Mouse (Mus musculus) kidney, adult 2 months (tissue): Measurements from ENCODE around the gene Esam.

Source experiments
- CTCF ChIP-seq: fragments of 200-500 bp; conservative IDR thresholded peaks from 2 replicates; pipeline ENCODE4 v1.5.1; 2011; ENCODE audit warnings: low read depth, mild to moderate bottlenecking, control low read depth, low read length, moderate library complexity, mixed read lengths; ENCODE audit not compliant: insufficient read depth, insufficient read length
- POLR2A ChIP-seq: fragments of 200-500 bp; IDR thresholded peaks from one replicate; pipeline ENCODE4 v1.6.1; 2011; ENCODE audit warnings: low read depth, low read length, control low read depth

DNA sequence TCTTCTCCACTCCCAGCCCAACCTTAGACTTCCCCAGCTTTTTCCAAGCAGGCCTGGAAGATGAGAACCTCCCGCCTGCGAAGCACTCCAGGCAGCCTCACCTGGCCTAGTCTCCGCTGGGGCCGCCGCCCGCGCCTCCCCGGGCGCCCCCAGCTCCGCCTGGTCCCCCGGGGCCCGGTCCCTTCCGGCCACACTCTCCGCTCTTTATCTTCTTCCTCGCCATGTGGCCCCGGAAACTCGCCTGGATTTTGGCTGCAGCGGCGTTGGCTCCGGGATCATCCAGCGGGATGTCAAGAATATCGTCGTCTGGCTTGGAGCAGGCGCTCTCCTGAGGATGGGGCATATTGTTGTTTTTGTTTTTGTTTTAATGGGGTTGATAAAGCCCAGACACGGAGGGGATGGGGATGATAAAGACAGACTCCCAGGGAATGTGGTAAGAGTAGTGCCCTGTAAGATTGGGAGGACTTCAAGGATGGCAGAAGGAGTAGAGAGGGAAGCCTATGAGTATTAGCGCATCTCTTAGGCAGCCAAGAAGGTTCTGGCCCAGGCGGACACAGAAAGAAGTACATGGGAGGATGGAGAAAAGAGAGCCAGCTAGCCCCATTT lies 18.1 kb downstream of the Esam start:
- no peak for TF ChIP-seq CTCF
- no peak for TF ChIP-seq POLR2A
